Mouse (Mus musculus) intestine, embryonic 15.5 days (tissue): ENCODE results near the gene Lrrc72. TPM values are rescaled to one million over a fixed set of nuclear protein-coding genes. Genes with fewer than 3 reads are reported as not detected.
A peak's percentile ranks its signal among the peaks of the same experiment; 100 is the strongest.

Experiments used
- ATAC-seq: fragments of 200-750 bp; cut with Nextera tagmentation; 2 replicates; pipeline ENCODE4 v1.8.0; 2017; ENCODE audit warnings: moderate TSS enrichment, moderate library complexity
- H3K27ac ChIP-seq: fragments of 300-500 bp; sonication (generic); 2 replicates; pipeline ENCODE4 v1.5.1; 2015; ENCODE audit warnings: mild to moderate bottlenecking, inconsistent platforms
- H3K27me3 ChIP-seq: fragments of 300-500 bp; sonication (generic); replicated peaks from 2 replicates; pipeline ENCODE4 v1.6.1; 2015; ENCODE audit warnings: inconsistent platforms
- H3K36me3 ChIP-seq: fragments of 300-500 bp; sonication (generic); 2 replicates; pipeline ENCODE4 v1.6.1; 2015; ENCODE audit warnings: inconsistent platforms
- H3K4me1 ChIP-seq: fragments of 300-500 bp; sonication (generic); replicated peaks from 2 replicates; pipeline ENCODE4 v1.6.1; 2015; ENCODE audit warnings: inconsistent platforms
- H3K4me2 ChIP-seq: fragments of 300-500 bp; sonication (generic); replicated peaks from 2 replicates; pipeline ENCODE4 v1.6.1; 2015; ENCODE audit warnings: mild to moderate bottlenecking, inconsistent platforms
- H3K4me3 ChIP-seq: fragments of 300-500 bp; sonication (generic); replicated peaks from 2 replicates; pipeline ENCODE4 v1.5.1; 2015; ENCODE audit warnings: inconsistent platforms
- H3K9ac ChIP-seq: fragments of 300-500 bp; sonication (generic); 2 replicates; pipeline ENCODE4 v1.6.1; 2015; ENCODE audit warnings: inconsistent platforms
- H3K9me3 ChIP-seq: fragments of 300-500 bp; sonication (generic); 2 replicates; pipeline ENCODE4 v1.6.1; 2016; ENCODE audit warnings: inconsistent platforms
- WGBS: fragments of 180-500 bp; shearing (Covaris S2); methylation state at CpG from one replicate; pipeline ENCODE4 v1.1.7; 2015; 5-methylcytosine and 5-hydroxymethylcytosine counted together
- polyA plus RNA-seq: library from polyadenylated mRNA; unstranded; fragments of >200 nt; fragmentation: Nextera tagmentation; extraction: Ambion mirVana; gene quantifications from 2 replicates; pipeline ENCODE4 v1.2.1, GENCODE M21; 2015

Gene Lrrc72
- polyA plus RNA-seq, 1 experiment from 2014 or later = not detected

- Histone ChIP-seq H3K4me2 (no peak overlapping the region), H3K36me3 (peaks cover 19% of the 10 kb centered on the region), H3K4me3 (no peak overlapping the region), H3K27me3 (no peaks in the 10 kb centered on the region), H3K9me3 (no peaks in the 10 kb centered on the region), H3K27ac (no peak overlapping the region), H3K9ac (no peak overlapping the region), H3K4me1 (no peaks in the 10 kb centered on the region)
- no peak for ATAC-seq
- 93% methylated on average over 5 of the region's 5 CpGs for WGBS
These were observed 76.0 kb downstream of the Lrrc72 start for GRCm38 (mm10) chr12:36177227-36177626.

DNA sequence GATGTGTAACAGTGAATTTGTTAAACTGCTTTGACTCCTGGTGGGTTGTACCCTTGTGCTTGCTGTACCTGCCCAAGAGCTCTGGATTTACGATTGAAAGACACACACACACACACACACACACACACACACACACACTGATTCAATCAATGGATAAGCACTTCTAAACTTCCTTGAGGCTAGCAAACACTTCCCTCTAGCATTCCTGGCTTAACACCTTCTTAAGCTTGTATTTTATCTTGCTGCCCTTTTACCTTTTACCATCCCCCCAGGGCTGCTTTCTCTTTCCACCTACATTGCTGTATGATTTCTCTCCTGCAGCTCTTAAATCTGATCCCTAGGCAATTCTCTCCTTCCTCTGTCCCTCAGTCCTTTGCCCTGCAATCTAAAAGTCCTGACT is 87.9 kb downstream of the Lrrc72 start:
- H3K36me3 ChIP-seq = no peaks in the 10 kb centered on the region
- peak; percentile 66 for ATAC-seq
- H3K9me3 ChIP-seq = no peaks in the 10 kb centered on the region
- no peaks in the 10 kb centered on the region for H3K27me3 ChIP-seq
- 50% methylated on average over 1 of the region's 1 CpGs for WGBS
- no peak overlapping the region for H3K27ac ChIP-seq
- H3K4me1 ChIP-seq = no peaks in the 10 kb centered on the region
- H3K4me3 ChIP-seq = no peak overlapping the region
- no peak overlapping the region for H3K9ac ChIP-seq
- no peak overlapping the region for H3K4me2 ChIP-seq

GRCm38 (mm10) chr12:36164126-36164791 is 88.9 kb downstream of the Lrrc72 start:
- Histone ChIP-seq H3K4me3 (no peak overlapping the region), H3K27ac (no peak overlapping the region), H3K4me1 (no peaks in the 10 kb centered on the region), H3K36me3 (no peaks in the 10 kb centered on the region), H3K27me3 (no peaks in the 10 kb centered on the region), H3K9me3 (no peaks in the 10 kb centered on the region), H3K9ac (no peak overlapping the region), H3K4me2 (no peak overlapping the region)
- no peak for ATAC-seq
- WGBS = 64% methylated on average over 7 of the region's 7 CpGs

Other genes with a start within 250 kb of the Lrrc72 start
- gene Tspan13, start 210.9 kb downstream of the Lrrc72 start, polyA plus RNA-seq = 136 and 138 TPM in 2 replicates
- gene Ankmy2, start 96.3 kb downstream of the Lrrc72 start, polyA plus RNA-seq = 35.9 and 37.6 TPM in 2 replicates
- gene Bzw2, start 95.3 kb downstream of the Lrrc72 start, polyA plus RNA-seq = 185 and 204 TPM in 2 replicates
- gene Sostdc1, start 60.7 kb upstream of the Lrrc72 start, polyA plus RNA-seq = 4.6 and 5.6 TPM in 2 replicates
- 11.0 and 11.7 TPM in 2 replicates for gene Ispd, start 128.1 kb upstream of the Lrrc72 start, polyA plus RNA-seq
- 0.99 and 1.6 TPM in 2 replicates for gene D630036H23Rik, start 128.8 kb upstream of the Lrrc72 start, polyA plus RNA-seq